Mouse (Mus musculus) mesoderm, embryonic 11.5 days (tissue): Measurements from ENCODE around the gene Dse.
"Not testable (repeated sequence)": the region's sequence is repeated elsewhere in the genome, so short reads cannot be mapped to it uniquely, and the experiment has no call there.

ENCODE experiments used
- DNase-seq: peaks from one replicate; pipeline ENCODE4 v3.0.0-alpha.2; 2012; ENCODE audit warnings: low read depth, low spot score

Dse gene

GRCm38 (mm10) chr10:34207503-34207850 is at the start of gene Dse:
TSS of gene Dse (minus strand) at chr10:34207715.
- DNase-seq = peak; percentile 75

GRCm38 (mm10) chr10:34252833-34253232 is 45.3 kb upstream of the Dse start:
- DNase-seq = not testable (repeated sequence)

- no peak for DNase-seq
These were observed 42.1 kb upstream of the Dse start for GRCm38 (mm10) chr10:34249594-34249993.

- DNase-seq = no peak
These were observed 40.2 kb upstream of the Dse start for GRCm38 (mm10) chr10:34247757-34248156.

- DNase-seq = no peak
These were observed 38.6 kb upstream of the Dse start for GRCm38 (mm10) chr10:34246106-34246505.

- DNase-seq = no peak
These were observed 37.2 kb upstream of the Dse start for GRCm38 (mm10) chr10:34244745-34245144.

- no peak for DNase-seq
These were observed 31.0 kb upstream of the Dse start for GRCm38 (mm10) chr10:34238536-34238935.

GRCm38 (mm10) chr10:34236569-34236968 is 29.1 kb upstream of the Dse start:
- no peak for DNase-seq

- no peak for DNase-seq
These were observed 27.9 kb upstream of the Dse start for GRCm38 (mm10) chr10:34235384-34235783.

GRCm38 (mm10) chr10:34233931-34234745 is 26.6 kb upstream of the Dse start:
- DNase-seq = no peak

GRCm38 (mm10) chr10:34233418-34233817 is 25.9 kb upstream of the Dse start:
- DNase-seq = no peak

GRCm38 (mm10) chr10:34230121-34230675 is 22.7 kb upstream of the Dse start:
- no peak for DNase-seq

GRCm38 (mm10) chr10:34229491-34229890 is 22.0 kb upstream of the Dse start:
- no peak for DNase-seq

- DNase-seq = no peak
These were observed 16.1 kb upstream of the Dse start for GRCm38 (mm10) chr10:34223660-34224059.

GRCm38 (mm10) chr10:34221909-34222620 is 14.6 kb upstream of the Dse start:
- DNase-seq = no peak

GRCm38 (mm10) chr10:34218191-34218590 is 10.7 kb upstream of the Dse start:
- no peak for DNase-seq

GRCm38 (mm10) chr10:34215667-34216066 is 8.2 kb upstream of the Dse start:
- DNase-seq = no peak

- no peak for DNase-seq
These were observed 2.4 kb upstream of the Dse start for GRCm38 (mm10) chr10:34209951-34210350.

GRCm38 (mm10) chr10:34208031-34208430 is 516 bp upstream of the Dse start:
- no peak for DNase-seq

GRCm38 (mm10) chr10:34206783-34207502 is 572 bp downstream of the Dse start:
- peak; percentile 83 for DNase-seq

GRCm38 (mm10) chr10:34206436-34206782 is 1.1 kb downstream of the Dse start:
- DNase-seq = peak; percentile 74

GRCm38 (mm10) chr10:34205825-34206224 is 1.7 kb downstream of the Dse start:
- no peak for DNase-seq
